Mouse (Mus musculus): ENCODE results near the gene Prkcq. TPM values are rescaled to one million over a fixed set of nuclear protein-coding genes. Genes with fewer than 3 reads are reported as not detected.
A peak's percentile ranks its signal among the peaks of the same experiment; 100 is the strongest.

Gene Prkcq
- polyA plus RNA-seq, 1 experiment from 2014 or later = 2.3 TPM

DNA sequence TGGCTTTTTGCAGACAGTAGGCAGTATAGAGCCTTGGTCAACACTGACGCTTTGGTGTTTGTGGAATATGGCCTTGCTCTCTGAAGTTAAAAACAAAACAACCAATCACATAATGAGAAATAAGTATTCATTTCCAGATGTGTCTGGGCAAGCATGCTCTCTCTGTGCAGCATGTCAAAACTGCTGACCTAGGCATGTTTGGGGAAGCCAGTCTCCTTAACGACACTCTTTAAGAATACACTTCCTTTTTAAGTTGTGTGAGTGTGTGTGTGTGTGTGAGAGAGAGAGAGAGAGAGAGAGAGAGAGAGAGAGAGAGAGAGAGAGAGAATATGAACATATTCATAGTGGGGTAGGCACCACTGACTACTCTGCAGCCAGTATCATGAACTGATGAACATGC, 108.3 kb downstream of the Prkcq start:
- Histone ChIP-seq H3K4me1 (ENCODE audit: control insufficient read depth, insufficient read depth, low read length) (no peaks in the 10 kb centered on the region), H3K9me3 (ENCODE audit: control insufficient read depth, low read length) (no peaks in the 10 kb centered on the region), H3K9ac (ENCODE audit: low read length) (no peak overlapping the region), H3K27ac (ENCODE audit: low read depth, low read length) (no peak overlapping the region), H3K4me2 (no peak overlapping the region), H3K27me3 (ENCODE audit: control insufficient read depth, insufficient read depth, low read length) (no peaks in the 10 kb centered on the region), H3K36me3 (ENCODE audit: control insufficient read depth, insufficient read depth, low read length) (no peaks in the 10 kb centered on the region), H3K4me3 (ENCODE audit: low read depth, low read length) (no peak overlapping the region)
- ATAC-seq (ENCODE audit: low FRiP score) (no peak), DNase-seq (ENCODE audit: low spot score, missing footprints) (no peak)
- WGBS = 84% methylated on average over 2 of the region's 2 CpGs

DNA sequence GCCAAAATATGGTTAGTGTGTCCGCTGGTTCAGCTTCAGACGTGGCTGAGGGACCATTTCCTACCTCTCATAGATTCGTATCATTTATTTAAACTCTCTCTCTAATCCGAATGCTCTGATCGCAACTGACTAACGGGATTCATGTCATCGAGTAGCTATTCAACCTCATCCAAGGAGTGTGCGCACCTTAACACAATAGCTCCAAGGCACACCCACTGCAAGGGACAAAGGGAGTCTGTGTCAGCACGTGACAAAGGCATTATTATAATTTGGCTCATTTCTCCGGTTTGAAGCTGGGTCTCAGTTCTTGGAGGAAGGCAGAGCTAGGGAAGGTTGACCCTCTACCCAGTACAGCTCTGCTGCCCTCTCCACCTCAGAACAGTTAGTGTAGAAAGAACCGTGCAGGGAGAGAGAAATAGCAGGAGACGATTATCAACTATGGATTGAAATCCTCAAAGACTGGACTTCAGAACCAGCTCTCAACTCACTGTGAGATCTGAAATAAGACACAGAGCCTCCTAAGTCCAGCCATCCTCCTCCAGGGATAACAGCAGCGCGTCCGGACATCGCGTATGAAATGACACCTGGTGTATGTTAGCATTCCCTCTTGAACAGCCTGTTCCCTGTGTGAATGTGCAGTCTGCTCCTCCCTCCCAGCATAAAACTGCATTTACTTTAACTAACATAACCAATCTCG, 116.1 kb downstream of the Prkcq start:
- no peaks in the 10 kb centered on the region for H3K36me3 ChIP-seq (ENCODE audit: control insufficient read depth, insufficient read depth, low read length)
- no peak overlapping the region for H3K4me3 ChIP-seq (ENCODE audit: low read depth, low read length)
- no peak overlapping the region for H3K27ac ChIP-seq (ENCODE audit: low read depth, low read length)
- no peak for DNase-seq (ENCODE audit: low spot score, missing footprints)
- no peaks in the 10 kb centered on the region for H3K27me3 ChIP-seq (ENCODE audit: control insufficient read depth, insufficient read depth, low read length)
- no peak overlapping the region for H3K9ac ChIP-seq (ENCODE audit: low read length)
- H3K9me3 ChIP-seq (ENCODE audit: control insufficient read depth, low read length) = no peaks in the 10 kb centered on the region
- no peak overlapping the region for H3K4me2 ChIP-seq
- 76% methylated on average over 18 of the region's 18 CpGs for WGBS
- no peaks in the 10 kb centered on the region for H3K4me1 ChIP-seq (ENCODE audit: control insufficient read depth, insufficient read depth, low read length)
- peak; percentile 70 for ATAC-seq (ENCODE audit: low FRiP score)

DNA sequence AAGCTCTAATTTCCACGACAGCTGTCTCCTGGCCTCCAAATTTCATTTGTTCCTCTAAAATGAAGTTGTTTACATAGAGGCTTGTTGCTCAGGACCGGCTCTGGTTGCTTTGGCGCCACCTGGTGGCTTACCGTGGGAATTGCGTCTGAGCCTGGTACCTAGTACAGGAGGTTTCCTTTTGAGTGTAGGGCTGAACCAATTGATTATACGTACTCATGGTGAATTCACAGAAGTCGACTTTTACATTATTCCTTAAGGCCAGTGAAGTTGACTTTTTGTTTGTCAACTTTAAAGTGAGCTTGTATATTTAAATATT, 116.6 kb downstream of the Prkcq start:
- DNase-seq (ENCODE audit: low spot score, missing footprints) = peak; percentile 97
- Histone ChIP-seq H3K4me1 (ENCODE audit: control insufficient read depth, insufficient read depth, low read length) (no peaks in the 10 kb centered on the region), H3K9me3 (ENCODE audit: control insufficient read depth, low read length) (no peaks in the 10 kb centered on the region), H3K27ac (ENCODE audit: low read depth, low read length) (no peak overlapping the region), H3K4me3 (ENCODE audit: low read depth, low read length) (no peak overlapping the region), H3K27me3 (ENCODE audit: control insufficient read depth, insufficient read depth, low read length) (no peaks in the 10 kb centered on the region), H3K4me2 (no peak overlapping the region), H3K9ac (ENCODE audit: low read length) (no peak overlapping the region), H3K36me3 (ENCODE audit: control insufficient read depth, insufficient read depth, low read length) (no peaks in the 10 kb centered on the region)
- WGBS = 5% methylated on average over 7 of the region's 7 CpGs
- peak; percentile 89 for ATAC-seq (ENCODE audit: low FRiP score)

DNA sequence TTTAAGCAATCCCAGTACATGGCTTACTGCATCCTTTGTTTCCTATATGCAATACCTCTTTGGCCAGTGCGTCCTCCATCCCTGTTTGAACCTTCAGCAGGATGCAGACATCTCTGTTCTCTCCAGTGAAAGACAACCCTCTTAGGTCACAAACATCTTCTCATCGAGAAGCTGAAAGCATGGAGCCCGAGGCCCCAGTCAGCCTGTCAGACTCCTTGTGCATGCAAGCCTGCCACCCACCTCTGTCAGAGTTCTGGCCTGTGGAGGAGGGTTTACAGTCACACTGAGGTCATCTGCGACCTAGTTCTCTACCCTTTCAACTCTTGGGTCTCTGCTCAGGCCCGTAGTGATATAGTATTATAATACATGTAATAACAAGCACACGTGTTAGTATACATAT, 119.0 kb downstream of the Prkcq start:
- Histone ChIP-seq H3K9ac (ENCODE audit: low read length) (no peak overlapping the region), H3K36me3 (ENCODE audit: control insufficient read depth, insufficient read depth, low read length) (no peaks in the 10 kb centered on the region), H3K4me2 (no peak overlapping the region), H3K27me3 (ENCODE audit: control insufficient read depth, insufficient read depth, low read length) (no peaks in the 10 kb centered on the region), H3K4me1 (ENCODE audit: control insufficient read depth, insufficient read depth, low read length) (no peaks in the 10 kb centered on the region), H3K9me3 (ENCODE audit: control insufficient read depth, low read length) (no peaks in the 10 kb centered on the region), H3K27ac (ENCODE audit: low read depth, low read length) (no peak overlapping the region), H3K4me3 (ENCODE audit: low read depth, low read length) (no peak overlapping the region)
- 92% methylated on average over 6 of the region's 6 CpGs for WGBS
- DNase-seq (ENCODE audit: low spot score, missing footprints) (no peak), ATAC-seq (ENCODE audit: low FRiP score) (no peak)

DNA sequence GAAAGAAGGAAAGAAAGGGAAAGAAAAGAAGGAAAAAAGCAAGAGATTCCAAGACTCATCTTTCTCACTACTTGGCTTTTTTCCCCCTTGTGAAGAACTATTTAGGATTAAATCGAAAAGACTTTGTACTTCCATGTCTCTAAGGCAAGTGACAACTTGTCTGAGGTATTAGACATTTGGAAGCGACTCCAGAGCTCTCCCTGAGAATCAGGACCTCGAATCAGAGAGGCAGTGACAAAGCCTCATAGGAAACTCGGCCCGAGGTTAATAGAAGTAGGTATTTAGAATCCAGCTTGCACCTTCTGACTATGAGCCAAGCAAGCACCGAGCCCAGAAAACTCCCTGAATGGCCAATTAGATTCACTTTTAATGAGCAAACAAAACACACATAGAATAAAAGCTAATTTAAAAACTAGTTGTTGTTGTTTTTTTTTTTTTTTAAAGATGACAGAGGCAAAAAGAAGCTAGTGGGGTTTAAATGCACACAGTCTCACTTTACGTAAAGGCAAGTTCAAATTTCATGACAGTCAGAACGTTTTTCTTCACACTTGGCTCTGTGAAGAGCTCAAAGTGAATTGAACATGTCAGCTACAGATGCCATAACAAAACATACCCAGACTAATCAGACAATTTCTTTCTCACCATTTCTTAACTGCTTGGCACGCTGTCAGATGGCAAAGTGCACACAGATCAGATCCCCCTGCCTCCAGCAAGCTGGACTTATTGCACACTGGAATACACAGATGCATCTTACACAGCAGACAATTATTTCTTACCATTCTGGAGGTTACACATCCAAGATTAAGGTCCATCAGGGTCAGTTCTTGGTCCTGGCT, 119.9 kb downstream of the Prkcq start:
- 85% methylated on average over 9 of the region's 9 CpGs for WGBS
- no peak for DNase-seq (ENCODE audit: low spot score, missing footprints)
- no peaks in the 10 kb centered on the region for H3K4me1 ChIP-seq (ENCODE audit: control insufficient read depth, insufficient read depth, low read length)

DNA sequence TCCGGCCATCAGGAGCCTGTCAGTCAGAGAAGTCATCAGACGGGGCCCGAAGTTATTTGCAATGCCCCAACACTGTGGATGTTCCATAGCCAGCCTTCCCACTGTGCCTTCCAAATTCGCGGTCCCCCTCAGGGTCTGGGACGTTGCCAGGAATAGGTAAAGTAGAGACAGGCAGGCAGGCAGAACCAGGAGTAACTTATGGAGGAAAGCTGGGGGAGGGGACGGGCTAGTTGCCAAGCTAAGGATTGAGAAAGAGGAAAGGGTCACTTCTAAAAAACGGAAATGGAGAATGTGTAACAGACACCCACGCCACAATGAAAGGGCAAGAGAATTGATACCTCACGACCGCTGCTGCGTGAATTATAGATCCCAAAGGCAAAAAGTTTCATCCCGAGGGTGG, 121.2 kb downstream of the Prkcq start:
- WGBS = 82% methylated on average over 13 of the region's 13 CpGs
- ATAC-seq (ENCODE audit: low FRiP score) (no peak), DNase-seq (ENCODE audit: low spot score, missing footprints) (no peak)
- Histone ChIP-seq H3K27me3 (ENCODE audit: control insufficient read depth, insufficient read depth, low read length) (no peaks in the 10 kb centered on the region), H3K27ac (ENCODE audit: low read depth, low read length) (no peak overlapping the region), H3K9ac (ENCODE audit: low read length) (no peak overlapping the region), H3K4me3 (ENCODE audit: low read depth, low read length) (no peak overlapping the region), H3K9me3 (ENCODE audit: control insufficient read depth, low read length) (no peaks in the 10 kb centered on the region), H3K36me3 (ENCODE audit: control insufficient read depth, insufficient read depth, low read length) (no peaks in the 10 kb centered on the region), H3K4me1 (ENCODE audit: control insufficient read depth, insufficient read depth, low read length) (no peaks in the 10 kb centered on the region), H3K4me2 (no peak overlapping the region)

More for the DNA sequence above, 119.9 kb downstream of the Prkcq start:
- H3K27me3 ChIP-seq (ENCODE audit: control insufficient read depth, insufficient read depth, low read length) = no peaks in the 10 kb centered on the region
- H3K4me3 ChIP-seq (ENCODE audit: low read depth, low read length) = no peak overlapping the region
- ATAC-seq (ENCODE audit: low FRiP score) = no peak
- no peak overlapping the region for H3K4me2 ChIP-seq
- no peaks in the 10 kb centered on the region for H3K36me3 ChIP-seq (ENCODE audit: control insufficient read depth, insufficient read depth, low read length)
- no peak overlapping the region for H3K27ac ChIP-seq (ENCODE audit: low read depth, low read length)
- H3K9me3 ChIP-seq (ENCODE audit: control insufficient read depth, low read length) = no peaks in the 10 kb centered on the region
- no peak overlapping the region for H3K9ac ChIP-seq (ENCODE audit: low read length)

DNA sequence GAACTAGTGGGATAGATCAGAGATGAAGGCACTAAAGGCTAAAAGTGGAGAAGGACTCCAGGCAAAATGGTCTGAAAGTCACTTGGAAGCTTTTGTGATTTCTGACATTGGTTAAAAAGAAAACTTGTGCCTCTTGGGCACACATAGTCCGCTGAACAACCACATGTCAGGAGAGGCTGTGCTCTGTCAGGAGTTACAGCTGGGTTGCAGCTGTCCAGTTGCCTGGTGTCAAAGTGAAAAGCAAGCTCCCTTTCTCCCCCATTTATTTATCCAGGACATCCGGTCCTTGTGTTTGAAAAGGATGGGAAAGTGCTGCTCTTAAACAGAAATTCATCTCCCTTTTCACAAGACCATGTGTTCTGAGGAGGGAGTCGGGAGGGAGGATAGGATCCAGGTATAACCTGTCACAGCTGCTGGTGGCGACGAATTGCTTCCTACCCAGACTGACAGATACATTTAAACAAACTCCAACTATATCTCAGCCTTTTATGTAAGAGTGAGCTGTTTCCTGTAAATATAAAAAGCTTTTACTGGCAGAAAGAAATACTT, 122.8 kb downstream of the Prkcq start:
- no peaks in the 10 kb centered on the region for H3K36me3 ChIP-seq (ENCODE audit: control insufficient read depth, insufficient read depth, low read length)
- no peak overlapping the region for H3K4me2 ChIP-seq
- 92% methylated on average over 5 of the region's 5 CpGs for WGBS
- no peak overlapping the region for H3K4me3 ChIP-seq (ENCODE audit: low read depth, low read length)
- ATAC-seq (ENCODE audit: low FRiP score) (no peak), DNase-seq (ENCODE audit: low spot score, missing footprints) (no peak)
- H3K9ac ChIP-seq (ENCODE audit: low read length) = no peak overlapping the region
- H3K9me3 ChIP-seq (ENCODE audit: control insufficient read depth, low read length) = no peaks in the 10 kb centered on the region
- no peaks in the 10 kb centered on the region for H3K4me1 ChIP-seq (ENCODE audit: control insufficient read depth, insufficient read depth, low read length)
- no peaks in the 10 kb centered on the region for H3K27me3 ChIP-seq (ENCODE audit: control insufficient read depth, insufficient read depth, low read length)
- H3K27ac ChIP-seq (ENCODE audit: low read depth, low read length) = no peak overlapping the region

DNA sequence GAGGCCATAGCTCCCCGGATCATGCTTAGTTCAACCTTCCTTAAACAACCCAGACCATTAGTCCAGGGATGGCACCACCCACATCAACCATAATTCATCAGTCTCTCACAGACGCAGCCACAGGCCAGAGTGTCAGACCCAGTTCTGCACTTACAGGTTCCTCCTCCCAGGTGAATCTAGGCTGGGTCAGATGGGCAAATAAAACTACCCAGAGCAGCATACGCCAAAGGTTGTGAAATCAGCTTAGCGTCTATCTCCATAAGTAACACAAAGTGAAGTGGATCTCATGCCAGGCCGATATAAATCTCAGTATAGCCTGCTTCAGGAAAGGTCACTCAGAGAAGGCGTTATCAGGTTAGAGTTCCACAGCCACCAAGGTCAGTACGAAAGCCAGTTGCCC, 126.9 kb downstream of the Prkcq start:
- no peak overlapping the region for H3K4me2 ChIP-seq
- WGBS = 93% methylated on average over 7 of the region's 7 CpGs

DNA sequence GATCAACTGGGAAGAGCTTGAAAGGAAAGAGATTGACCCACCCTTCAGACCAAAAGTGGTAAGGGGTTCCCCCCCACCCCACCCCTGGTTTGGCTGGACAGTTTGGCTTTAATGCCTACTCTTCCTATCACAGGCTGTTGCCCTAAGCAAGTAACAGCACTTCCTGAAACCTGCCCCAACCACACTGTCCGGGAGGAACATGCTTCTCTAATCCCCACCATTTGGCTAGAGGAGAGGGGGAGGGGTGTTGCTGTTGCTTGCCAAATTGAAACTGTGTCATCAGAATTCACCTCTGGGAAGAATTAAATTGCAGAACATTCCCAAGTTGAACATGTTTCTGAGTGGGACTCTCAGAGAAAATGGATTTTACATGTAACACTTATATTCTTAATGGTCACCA, 127.5 kb downstream of the Prkcq start:
- DNase-seq (ENCODE audit: low spot score, missing footprints) (no peak), ATAC-seq (ENCODE audit: low FRiP score) (no peak)
- H3K4me2 ChIP-seq = no peak overlapping the region
- no peaks in the 10 kb centered on the region for H3K9me3 ChIP-seq (ENCODE audit: control insufficient read depth, low read length)
- H3K9ac ChIP-seq (ENCODE audit: low read length) = no peak overlapping the region
- no peak overlapping the region for H3K27ac ChIP-seq (ENCODE audit: low read depth, low read length)
- H3K27me3 ChIP-seq (ENCODE audit: control insufficient read depth, insufficient read depth, low read length) = no peaks in the 10 kb centered on the region
- H3K36me3 ChIP-seq (ENCODE audit: control insufficient read depth, insufficient read depth, low read length) = no peaks in the 10 kb centered on the region
- WGBS = 33% methylated on average over 1 of the region's 1 CpGs
- no peak overlapping the region for H3K4me3 ChIP-seq (ENCODE audit: low read depth, low read length)
- no peaks in the 10 kb centered on the region for H3K4me1 ChIP-seq (ENCODE audit: control insufficient read depth, insufficient read depth, low read length)

More for the DNA sequence above, 126.9 kb downstream of the Prkcq start:
- Histone ChIP-seq H3K9me3 (ENCODE audit: control insufficient read depth, low read length) (no peaks in the 10 kb centered on the region), H3K36me3 (ENCODE audit: control insufficient read depth, insufficient read depth, low read length) (no peaks in the 10 kb centered on the region), H3K4me3 (ENCODE audit: low read depth, low read length) (no peak overlapping the region), H3K4me1 (ENCODE audit: control insufficient read depth, insufficient read depth, low read length) (no peaks in the 10 kb centered on the region), H3K27me3 (ENCODE audit: control insufficient read depth, insufficient read depth, low read length) (no peaks in the 10 kb centered on the region), H3K9ac (ENCODE audit: low read length) (no peak overlapping the region), H3K27ac (ENCODE audit: low read depth, low read length) (no peak overlapping the region)
- DNase-seq (ENCODE audit: low spot score, missing footprints) (no peak), ATAC-seq (ENCODE audit: low FRiP score) (no peak)

Measured in midbrain, embryonic 11.5 days (tissue).